In the genomic region with DNA sequence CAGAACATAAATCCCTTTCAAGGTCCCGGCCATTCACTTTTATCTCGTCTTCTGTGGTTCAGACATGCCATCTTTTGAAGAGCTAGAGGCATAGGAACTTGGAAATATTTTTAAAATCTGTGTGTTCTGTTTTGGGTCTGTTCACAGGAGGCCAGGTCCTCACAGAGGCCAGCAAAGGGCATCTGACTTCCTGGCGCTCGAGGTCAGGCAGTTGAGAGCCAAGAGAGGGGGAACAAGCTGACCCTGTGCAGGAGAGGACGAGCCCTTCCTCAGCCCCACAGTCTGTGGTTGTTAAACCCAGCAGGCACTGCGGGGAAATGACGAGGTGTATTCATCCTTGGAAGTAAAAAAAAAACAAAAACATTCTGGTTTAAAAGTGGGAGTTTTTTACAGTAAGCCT, we compare ENCODE assay signal across 14 mouse cellular contexts.
"Had no signal": no experiment of that assay in that cellular context is flagged by ENCODE, and none has a peak within 500 bp of the region (broad histone marks: within the 10 kb centered on the region; RNA-seq: fewer than 3 reads in every experiment).

No protein-coding gene starts in this region.

- DNase-seq: gastrocnemius, postnatal 14 days; gastrocnemius, postnatal 36 days; heart, adult 11 months; heart, adult 2 months; heart, postnatal 14 days; heart, postnatal 36 days; kidney, adult 11 months; kidney, adult 2 months; kidney, adult 9 months; kidney, postnatal 14 days; kidney, postnatal 36 days; layer of hippocampus, adult 9-11 months; layer of hippocampus, postnatal 36 days; left cerebral cortex, postnatal 4 days had no signal
